ENCODE assay signal across 30 mouse cellular contexts in the genomic region with DNA sequence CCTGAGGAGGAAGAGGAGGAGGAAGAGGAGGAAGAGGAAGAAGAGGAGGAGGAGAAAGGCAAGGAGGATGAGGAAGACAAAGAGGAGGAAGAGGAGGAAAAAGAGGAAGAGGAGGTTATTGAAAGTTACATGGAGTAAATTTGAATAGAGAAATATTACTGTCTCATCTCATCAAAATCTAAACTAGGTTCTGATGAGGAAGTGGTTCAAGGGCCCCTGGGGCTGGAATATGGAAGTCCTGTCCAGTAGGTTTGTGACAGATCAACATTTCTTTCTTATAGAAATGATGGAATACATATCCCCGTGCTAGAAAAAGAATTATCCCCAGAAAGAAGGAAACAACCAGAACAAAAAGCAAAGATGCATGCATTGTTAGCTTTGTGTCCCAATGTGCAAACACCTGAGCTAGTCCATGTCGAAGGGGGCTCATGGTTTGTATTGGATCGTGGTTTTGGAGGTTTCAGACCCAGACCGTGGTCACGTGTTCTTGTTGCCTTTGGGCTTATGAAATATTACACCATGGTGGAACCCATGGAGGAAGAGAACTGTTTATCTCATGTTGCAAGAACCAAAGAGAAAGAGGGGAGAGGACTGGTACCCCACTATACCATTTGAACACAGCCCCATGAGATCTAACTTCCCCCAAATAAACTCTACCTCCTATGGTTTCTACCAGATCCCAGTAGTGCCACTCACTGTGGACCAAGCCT. TPM values are rescaled to one million over a fixed set of nuclear protein-coding genes. Genes with fewer than 3 reads are reported as not detected.
A peak's percentile ranks its signal among the peaks of the same experiment; 100 is the strongest.
DNase-seq lines count a peak whose midpoint lies in the region; ATAC-seq and TF ChIP-seq lines count a peak whose summit lies in the region.
"Had no signal": no experiment of that assay in that cellular context is flagged by ENCODE, and none has a peak within 500 bp of the region (broad histone marks: within the 10 kb centered on the region; RNA-seq: fewer than 3 reads in every experiment).

No protein-coding gene starts in this region.

- no peaks in the 10 kb centered on the region for H3K36me3 ChIP-seq in lung, postnatal 0 days (ENCODE audit: insufficient read depth, low read length)
- H3K36me3 ChIP-seq: embryonic facial prominence, embryonic 10.5 days; embryonic facial prominence, embryonic 13.5 days; forebrain, embryonic 12.5 days; forebrain, embryonic 15.5 days; hindbrain, embryonic 10.5 days had no signal

- DNase-seq in 416B (ENCODE audit: low read depth) (peak; percentile 38), A20 (ENCODE audit: low read depth, low spot score) (peak; percentile 27)
- no peak for DNase-seq in cerebellum, postnatal 36 days
- no peak for DNase-seq in heart, postnatal 25 days (ENCODE audit: low spot score)
- DNase-seq in gastrocnemius, adult 18-20 months (ENCODE audit: low spot score) = no peak
- DNase-seq in lung, postnatal 0 days (ENCODE audit: low spot score) = no peak
- DNase-seq: adrenal gland, adult 2 months; adrenal gland, postnatal 14 days; B cell, adult 2 months; cerebellum, adult 11-12 months; cerebellum, adult 8-10 months; cerebellum, postnatal 10 days; gastrocnemius, postnatal 10 days; gastrocnemius, postnatal 36 days; heart, adult 11 months; heart, postnatal 36 days had no signal

- no peaks in the 10 kb centered on the region for H3K27me3 ChIP-seq in lung, postnatal 0 days (replicated peaks; ENCODE audit: insufficient read depth, low read length)
- H3K27me3 ChIP-seq: forebrain, embryonic 15.5 days had no signal

- TF ChIP-seq CTCF in lung, postnatal 0 days (IDR thresholded peaks at IDR 0.05) = no peak

- H3K4me1 ChIP-seq in lung, postnatal 0 days (ENCODE audit: insufficient read depth, low read depth, low read length) = peaks cover 1% of the 10 kb centered on the region; the same call in 1 of the 2 replicates
- H3K4me1 ChIP-seq: embryonic facial prominence, embryonic 13.5 days had no signal

- 80% methylated on average over 5 of the region's 5 CpGs for WGBS in lung, postnatal 0 days

- H3K27ac ChIP-seq in lung, postnatal 0 days (ENCODE audit: low read length) = no peak overlapping the region
- H3K27ac ChIP-seq: embryonic facial prominence, embryonic 10.5 days; embryonic facial prominence, embryonic 13.5 days; forebrain, embryonic 12.5 days; forebrain, embryonic 15.5 days; hindbrain, embryonic 10.5 days; hindbrain, embryonic 14.5 days; hindbrain, postnatal 0 days had no signal

- TF ChIP-seq EP300 in lung, postnatal 0 days (IDR thresholded peaks at IDR 0.05) = no peak

- H3K9ac ChIP-seq in lung, postnatal 0 days (replicated peaks; ENCODE audit: low read depth) = no peak overlapping the region
- H3K9ac ChIP-seq: embryonic facial prominence, embryonic 13.5 days; forebrain, embryonic 12.5 days; forebrain, embryonic 15.5 days; hindbrain, embryonic 14.5 days had no signal

- H3K4me3 ChIP-seq in lung, postnatal 0 days (ENCODE audit: low read depth, low read length) = no peak overlapping the region
- H3K4me3 ChIP-seq: embryonic facial prominence, embryonic 10.5 days; embryonic facial prominence, embryonic 13.5 days; erythroblast, embryonic 14.5 days; forebrain, embryonic 12.5 days; forebrain, embryonic 15.5 days; hindbrain, embryonic 10.5 days had no signal

- intact Hi-C loops in heart, postnatal 25 days (cut with DNase I) = no loop called here

- ATAC-seq in common myeloid progenitor, adult 5-6 weeks (replicated peaks; ENCODE audit: low read depth, poor library complexity, severe bottlenecking) = 0 out of 2 replicates have a peak, but pooled peaks have one; percentile 20
- peak; percentile 70 for ATAC-seq in megakaryocyte, adult 5-6 weeks (ENCODE audit: poor library complexity, severe bottlenecking)
- ATAC-seq in lung, postnatal 0 days = no peak
- ATAC-seq: forebrain, embryonic 15.5 days; hindbrain, postnatal 0 days; inflammation-experienced regulatory T-cells, adult 6 months had no signal

- H3K4me2 ChIP-seq in lung, postnatal 0 days (replicated peaks; ENCODE audit: low read depth, low read length) = no peak overlapping the region
- H3K4me2 ChIP-seq: embryonic facial prominence, embryonic 13.5 days; forebrain, embryonic 12.5 days; forebrain, embryonic 15.5 days; heart, embryonic 11.5 days; hindbrain, embryonic 14.5 days had no signal

- no peaks in the 10 kb centered on the region for H3K9me3 ChIP-seq in lung, postnatal 0 days (ENCODE audit: low read length)
- H3K9me3 ChIP-seq: embryonic facial prominence, embryonic 10.5 days; embryonic facial prominence, embryonic 13.5 days; forebrain, embryonic 12.5 days; forebrain, embryonic 15.5 days; hindbrain, embryonic 10.5 days had no signal

RNA-seq across cellular contexts. Expression of gene Tal2, which starts 14.9 kb away (rescaled TPM):
- total RNA-seq in common myeloid progenitor, adult 5-6 weeks (2017) = 0.49 TPM in 1 of 2 replicates, not detected in the other
- total RNA-seq in megakaryocyte, adult 5-6 weeks (2015) = 0.07 and 0.39 TPM in 2 replicates
- 0.48 and 0.65 TPM in 2 replicates for total RNA-seq in megakaryocyte, adult 5-6 weeks (2017)
- under 1 TPM in 1 of 2 experiments, not detected in 1; 0.16 TPM for total RNA-seq in heart, postnatal 25 days (2021)
- total RNA-seq in gastrocnemius, adult 18-20 months (2021) = under 1 TPM; 0.50 to 0.53 TPM
- 0.07 and 0.13 TPM in 2 replicates for polyA plus RNA-seq in lung, postnatal 0 days (2015; fragmentation: Nextera tagmentation; extraction: Ambion mirVana)
- total RNA-seq: adrenal gland, adult 2 months; MEL had no signal
- polyA plus RNA-seq: adrenal gland, adult 2 months; erythroblast, embryonic 14.5 days; heart, postnatal 0 days; inflammation-experienced regulatory T-cells, adult 6 months had no signal

RNA-seq across cellular contexts. Expression of gene Tmem38b, which starts 31.4 kb away (rescaled TPM):
- total RNA-seq in common myeloid progenitor, adult 5-6 weeks (2017) = 4.2 and 10.5 TPM in 2 replicates
- total RNA-seq in megakaryocyte, adult 5-6 weeks (2015) = 37.6 and 39.2 TPM in 2 replicates
- 15.3 and 18.3 TPM in 2 replicates for total RNA-seq in megakaryocyte, adult 5-6 weeks (2017)
- total RNA-seq in heart, postnatal 25 days (2021) = 10 to 100 TPM; 18.2 to 19.3 TPM
- total RNA-seq in gastrocnemius, adult 18-20 months (2021) = 10 to 100 TPM; 55.7 to 57.2 TPM
- polyA plus RNA-seq in lung, postnatal 0 days (2015; fragmentation: Nextera tagmentation; extraction: Ambion mirVana) = 20.0 and 21.4 TPM in 2 replicates

Comparison
In these comparisons a context has a peak if more than half of its experiments do, and no peak if none do; other contexts are left out.
1. DNase-seq: peak in 416B (single experiment) and A20 (single experiment); none in cerebellum, postnatal 36 days (0 of 2), heart, postnatal 25 days (single experiment), gastrocnemius, adult 18-20 months (single experiment) and lung, postnatal 0 days (single experiment).